Mouse (Mus musculus) embryonic fibroblast, embryonic 13.5 days (primary cell): ENCODE measurements around the gene Fgr.

Source experiments
- CTCF ChIP-seq: IDR thresholded peaks from 2 replicates; pipeline ENCODE4 v1.5.1; 2011; ENCODE audit warnings: mild to moderate bottlenecking, control low read depth, low read length, moderate library complexity, borderline replicate concordance; ENCODE audit not compliant: insufficient read depth
- POLR2A ChIP-seq: IDR thresholded peaks from 2 replicates; pipeline ENCODE4 v1.6.1; 2011; ENCODE audit warnings: low read depth, mild to moderate bottlenecking, control low read depth, low read length, moderate library complexity

DNA sequence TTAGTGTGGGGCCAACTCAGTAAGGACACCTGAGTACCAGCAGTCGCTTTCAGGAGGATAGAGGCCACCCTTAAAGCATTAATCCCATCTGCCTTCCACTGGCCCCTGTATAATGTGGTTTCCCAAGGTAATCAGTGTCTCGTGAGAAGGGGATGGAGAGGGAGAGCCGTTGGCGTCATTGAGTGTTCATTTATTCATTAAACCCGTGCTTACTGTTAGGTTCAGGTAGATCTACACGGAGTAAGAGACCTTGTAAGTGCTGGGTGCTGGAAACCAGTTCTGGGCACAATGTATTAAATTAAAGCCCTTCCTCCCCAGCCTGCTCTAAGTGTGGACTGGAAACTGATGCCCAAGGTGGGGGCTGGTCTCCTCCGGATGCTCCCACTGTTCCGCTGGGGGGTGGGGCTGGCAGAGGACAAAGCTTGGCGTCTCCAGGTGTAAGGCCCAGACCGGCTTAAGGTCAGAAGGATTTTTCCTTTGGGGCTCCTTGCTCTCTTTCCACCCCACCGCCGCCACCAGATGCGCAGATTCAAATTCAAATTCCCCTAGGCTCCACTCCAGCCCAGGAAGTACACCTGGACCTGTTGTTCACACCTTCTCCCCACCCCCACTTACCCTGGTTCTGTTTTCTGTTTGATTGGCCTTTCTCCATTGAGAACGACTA lies 66.5 kb downstream of the Fgr start:
- TF ChIP-seq CTCF (no peak), POLR2A (no peak)
